Mouse (Mus musculus): Measurements from ENCODE around the gene Pcgf6. TPM values are rescaled to one million over a fixed set of nuclear protein-coding genes. Genes with fewer than 3 reads are reported as not detected.

The Pcgf6 gene
- 8.8 and 11.0 TPM in 2 replicates for polyA plus RNA-seq (2014; fragmentation: Nextera tagmentation; extraction: Ambion mirVana)

GRCm38 (mm10) chr19:47050271-47051032 is at the start of gene Pcgf6:
TSS of gene Pcgf6 (minus strand) at chr19:47050906.
- H3K4me2 ChIP-seq (ENCODE audit: low read length) = peak within 1 kb of the TSS; percentile 82
- H3K9me3 ChIP-seq (ENCODE audit: control insufficient read depth, low read length) = no peaks in the 10 kb centered on the region
- H3K27me3 ChIP-seq (ENCODE audit: control insufficient read depth, insufficient read depth, low read length) = no peaks in the 10 kb centered on the region
- H3K27ac ChIP-seq (replicated peaks in 1 of 2; ENCODE audit: control insufficient read depth in 1 of 2, insufficient read depth in 1 of 2, low read depth in 2 of 2, low read length in 2 of 2) = peak within 1 kb of the TSS; percentile 75 to 81
- peak; percentile 71 for ATAC-seq (ENCODE audit: insufficient number of reproducible peaks, insufficient read depth, low FRiP score, low read depth)
- H3K4me1 ChIP-seq (ENCODE audit: control insufficient read depth in 2 of 2, insufficient read depth in 2 of 2, low read length in 2 of 2) = peaks cover 4 to 10% of the 10 kb centered on the region in 2 experiments; a peak in 3 of 4 replicates
- WGBS = under 1% methylated on average over 75 of the region's 75 CpGs
- H3K9ac ChIP-seq (ENCODE audit: low read length) = peak within 1 kb of the TSS; percentile 88
- H3K4me3 ChIP-seq (ENCODE audit: control insufficient read depth in 1 of 2, insufficient read depth in 1 of 2, low read depth in 1 of 2, low read length in 2 of 2) = peak within 1 kb of the TSS; percentile 93 to 95
- peaks cover 28% of the 10 kb centered on the region for H3K36me3 ChIP-seq (ENCODE audit: control insufficient read depth, insufficient read depth, low read length)

- H3K27me3 ChIP-seq (ENCODE audit: control insufficient read depth, insufficient read depth, low read length) = no peaks in the 10 kb centered on the region
- peak; percentile 97 for ATAC-seq (ENCODE audit: insufficient number of reproducible peaks, insufficient read depth, low FRiP score, low read depth)
- peak within 1 kb of the TSS; percentile 87 for H3K4me2 ChIP-seq (ENCODE audit: low read length)
- peak within 1 kb of the TSS; percentile 76 to 90 for H3K4me3 ChIP-seq (ENCODE audit: control insufficient read depth in 1 of 2, insufficient read depth in 1 of 2, low read depth in 1 of 2, low read length in 2 of 2)
- peak within 1 kb of the TSS; percentile 82 to 92 for H3K27ac ChIP-seq (replicated peaks in 1 of 2; ENCODE audit: control insufficient read depth in 1 of 2, insufficient read depth in 1 of 2, low read depth in 2 of 2, low read length in 2 of 2)
- H3K4me1 ChIP-seq (ENCODE audit: control insufficient read depth in 2 of 2, insufficient read depth in 2 of 2, low read length in 2 of 2) = peaks cover 0 to 25% of the 10 kb centered on the region in 2 experiments; a peak in 2 of 4 replicates
- H3K36me3 ChIP-seq (ENCODE audit: control insufficient read depth, insufficient read depth, low read length) = peaks cover 51% of the 10 kb centered on the region
- H3K9ac ChIP-seq (ENCODE audit: low read length) = peak within 1 kb of the TSS; percentile 100
- WGBS = under 1% methylated on average over 56 of the region's 56 CpGs
- H3K9me3 ChIP-seq (ENCODE audit: control insufficient read depth, low read length) = no peaks in the 10 kb centered on the region
Observed at GRCm38 (mm10) chr19:47090550-47091156, 39.9 kb upstream of the Pcgf6 start, which contains the start of the genes Usmg5 and Pdcd11. TSS of gene Usmg5 (minus strand) at chr19:47090647. TSS of gene Pdcd11 (plus strand) at chr19:47090768.

DNA sequence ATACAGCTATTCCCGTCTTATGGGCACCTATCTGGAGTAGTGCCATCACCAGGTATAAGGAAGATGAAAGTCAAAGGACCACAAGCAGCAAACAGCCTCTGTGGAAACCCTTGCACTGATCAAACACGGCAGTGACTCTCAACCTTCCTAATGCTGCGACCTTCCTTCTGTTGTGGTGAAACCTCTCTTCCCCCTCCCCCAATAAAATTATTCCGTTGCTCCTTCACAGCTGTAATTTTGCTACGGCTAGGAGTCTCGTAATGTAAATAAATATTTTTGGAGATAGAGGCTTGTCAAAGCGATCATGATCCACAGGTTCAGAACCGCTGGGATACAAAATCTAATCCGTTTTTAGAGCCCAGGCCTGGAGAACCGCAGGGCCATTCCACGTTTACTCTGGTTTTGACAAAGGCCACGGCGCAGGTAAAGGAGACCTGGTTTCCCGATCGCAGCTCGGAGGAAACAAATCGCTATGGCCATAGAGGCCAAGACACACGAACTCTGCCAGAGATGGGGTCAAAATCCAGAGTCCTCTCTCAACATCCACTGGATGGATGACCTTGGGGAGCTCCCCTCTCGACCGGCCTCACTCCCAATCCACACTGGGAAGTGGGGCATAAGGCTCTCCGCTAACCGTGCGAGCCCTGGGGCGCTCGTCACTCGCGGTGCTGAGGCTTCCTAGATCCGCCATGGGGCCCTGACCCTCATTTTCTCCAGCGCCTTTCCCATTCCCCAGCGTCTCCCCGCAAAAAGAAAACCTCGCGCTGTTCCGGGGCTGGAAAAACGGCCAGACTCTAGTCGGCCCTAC is 39.2 kb upstream of the Pcgf6 start:
- Histone ChIP-seq H3K4me1 (ENCODE audit: control insufficient read depth in 2 of 2, insufficient read depth in 2 of 2, low read length in 2 of 2) (peaks cover 0 to 25% of the 10 kb centered on the region in 2 experiments; a peak in 2 of 4 replicates), H3K4me2 (ENCODE audit: low read length) (peak overlapping the region; percentile 82), H3K4me3 (ENCODE audit: control insufficient read depth in 1 of 2, insufficient read depth in 1 of 2, low read depth in 1 of 2, low read length in 2 of 2) (peak overlapping the region; percentile 76 to 90), H3K27ac (replicated peaks in 1 of 2; ENCODE audit: control insufficient read depth in 1 of 2, insufficient read depth in 1 of 2, low read depth in 2 of 2, low read length in 2 of 2) (peak overlapping the region; percentile 82 to 92), H3K27me3 (ENCODE audit: control insufficient read depth, insufficient read depth, low read length) (no peaks in the 10 kb centered on the region), H3K9ac (ENCODE audit: low read length) (peak overlapping the region; percentile 100), H3K36me3 (ENCODE audit: control insufficient read depth, insufficient read depth, low read length) (peaks cover 51% of the 10 kb centered on the region), H3K9me3 (ENCODE audit: control insufficient read depth, low read length) (no peaks in the 10 kb centered on the region)
- WGBS = under 1% methylated on average over 36 of the region's 36 CpGs
- peak; percentile 36; the same call in 1 of the 2 replicates for ATAC-seq (ENCODE audit: insufficient number of reproducible peaks, insufficient read depth, low FRiP score, low read depth)

- no peak for ATAC-seq (ENCODE audit: insufficient number of reproducible peaks, insufficient read depth, low FRiP score, low read depth)
- Histone ChIP-seq H3K9me3 (ENCODE audit: control insufficient read depth, low read length) (no peaks in the 10 kb centered on the region), H3K36me3 (ENCODE audit: control insufficient read depth, insufficient read depth, low read length) (peaks cover 51% of the 10 kb centered on the region), H3K9ac (ENCODE audit: low read length) (peak overlapping the region; percentile 21; the same call in 1 of the 2 replicates), H3K4me3 (ENCODE audit: control insufficient read depth in 1 of 2, insufficient read depth in 1 of 2, low read depth in 1 of 2, low read length in 2 of 2) (peak overlapping the region in 1 of 2 experiments; percentile 90; a peak in 1 of 4 replicates), H3K27me3 (ENCODE audit: control insufficient read depth, insufficient read depth, low read length) (no peaks in the 10 kb centered on the region), H3K4me1 (ENCODE audit: control insufficient read depth in 2 of 2, insufficient read depth in 2 of 2, low read length in 2 of 2) (peaks cover 0 to 25% of the 10 kb centered on the region in 2 experiments; a peak in 2 of 4 replicates), H3K27ac (replicated peaks in 1 of 2; ENCODE audit: control insufficient read depth in 1 of 2, insufficient read depth in 1 of 2, low read depth in 2 of 2, low read length in 2 of 2) (no peak overlapping the region), H3K4me2 (ENCODE audit: low read length) (peak overlapping the region; percentile 82)
- WGBS = 65% methylated on average over 3 of the region's 3 CpGs
Observed at GRCm38 (mm10) chr19:47088226-47088625, 37.5 kb upstream of the Pcgf6 start.

DNA sequence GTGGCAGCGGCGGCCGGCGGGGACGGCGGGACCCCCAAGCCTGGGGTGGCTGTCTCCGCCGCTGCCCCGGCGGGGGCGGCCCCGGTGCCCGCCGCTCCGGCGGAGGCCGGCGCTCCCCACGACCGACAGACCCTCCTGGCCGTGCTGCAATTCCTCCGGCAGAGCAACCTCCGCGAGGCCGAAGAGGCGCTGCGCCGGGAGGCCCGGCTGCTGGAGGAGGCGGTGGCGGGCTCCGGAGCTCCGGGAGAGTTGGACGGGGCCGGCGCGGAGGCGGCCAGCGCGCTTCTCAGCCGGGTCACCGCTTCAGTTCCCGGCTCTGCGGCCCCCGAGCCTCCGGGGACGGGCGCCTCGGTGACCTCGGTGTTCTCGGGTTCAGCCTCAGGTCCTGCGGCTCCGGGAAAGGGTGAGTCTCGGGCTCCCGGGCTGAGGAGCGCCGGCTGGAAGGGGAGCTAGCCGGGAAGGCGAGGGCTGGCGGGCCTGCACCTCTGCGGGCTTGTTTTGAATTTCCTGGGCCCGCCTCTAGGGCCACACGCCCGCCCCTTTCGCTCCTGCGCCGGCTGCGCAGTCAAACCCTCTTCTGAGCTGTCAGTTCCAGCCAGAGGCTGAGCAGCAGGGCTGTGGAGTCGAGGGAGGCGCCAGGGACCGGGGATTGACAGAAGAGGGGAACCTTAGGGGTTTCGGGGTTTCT is 17.4 kb upstream of the Pcgf6 start:
- Histone ChIP-seq H3K27me3 (ENCODE audit: control insufficient read depth, insufficient read depth, low read length) (no peaks in the 10 kb centered on the region), H3K4me3 (ENCODE audit: control insufficient read depth in 1 of 2, insufficient read depth in 1 of 2, low read depth in 1 of 2, low read length in 2 of 2) (peak overlapping the region; percentile 78 to 81), H3K4me2 (ENCODE audit: low read length) (peak overlapping the region; percentile 85), H3K36me3 (ENCODE audit: control insufficient read depth, insufficient read depth, low read length) (peaks cover 28% of the 10 kb centered on the region), H3K9ac (ENCODE audit: low read length) (peak overlapping the region; percentile 90), H3K9me3 (ENCODE audit: control insufficient read depth, low read length) (no peaks in the 10 kb centered on the region), H3K4me1 (ENCODE audit: control insufficient read depth in 2 of 2, insufficient read depth in 2 of 2, low read length in 2 of 2) (peaks cover 3 to 8% of the 10 kb centered on the region in 2 experiments), H3K27ac (replicated peaks in 1 of 2; ENCODE audit: control insufficient read depth in 1 of 2, insufficient read depth in 1 of 2, low read depth in 2 of 2, low read length in 2 of 2) (peak overlapping the region; percentile 71 to 84)
- under 1% methylated on average over 71 of the region's 72 CpGs for WGBS
- peak; percentile 89 for ATAC-seq (ENCODE audit: insufficient number of reproducible peaks, insufficient read depth, low FRiP score, low read depth)

DNA sequence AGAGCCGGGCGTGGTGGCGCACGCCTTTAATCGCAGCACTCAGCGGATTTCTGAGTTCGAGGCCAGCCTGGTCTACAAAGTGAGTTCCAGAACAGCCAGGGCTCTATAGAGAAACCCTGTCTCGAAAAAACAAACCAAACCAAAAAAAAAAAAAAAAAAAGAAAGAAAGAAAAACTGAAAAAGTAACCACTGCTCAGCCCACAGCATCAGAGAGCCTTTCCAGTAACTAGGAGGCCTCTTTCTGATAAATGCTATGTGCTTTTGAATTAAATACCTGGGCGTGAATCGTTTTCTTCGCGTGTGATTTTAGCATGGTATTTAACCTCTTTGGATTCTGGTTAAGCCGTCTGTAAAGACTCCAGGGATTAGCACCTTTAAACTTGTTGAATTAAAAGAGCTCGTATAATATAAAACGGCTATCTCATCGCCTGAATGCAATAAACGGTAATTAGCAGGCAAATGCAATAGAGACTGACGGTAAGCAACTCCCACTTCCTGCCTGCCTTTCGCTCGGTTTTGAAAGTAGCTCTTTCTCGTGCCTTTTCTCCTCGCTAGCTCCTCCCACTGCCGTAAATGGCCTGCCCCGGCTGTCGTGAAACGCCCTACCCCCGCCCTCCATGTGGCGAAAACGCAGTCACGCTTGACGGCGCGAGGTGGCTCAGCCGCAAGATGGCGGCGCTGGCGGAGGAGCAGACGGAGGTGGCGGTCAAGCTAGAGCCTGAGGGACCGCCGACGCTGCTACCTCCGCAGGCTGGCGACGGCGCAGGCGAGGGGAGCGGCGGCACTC is 16.6 kb upstream of the Pcgf6 start, which contains the start of gene Taf5:
Gene Taf5 (plus strand): TSS at position 651 of the 787 bp plus-strand sequence.
- 9% methylated on average over 49 of the region's 49 CpGs for WGBS
- Histone ChIP-seq H3K9ac (ENCODE audit: low read length) (peak within 1 kb of the TSS; percentile 90), H3K27ac (replicated peaks in 1 of 2; ENCODE audit: control insufficient read depth in 1 of 2, insufficient read depth in 1 of 2, low read depth in 2 of 2, low read length in 2 of 2) (peak within 1 kb of the TSS; percentile 71 to 84), H3K4me2 (ENCODE audit: low read length) (peak within 1 kb of the TSS; percentile 85), H3K27me3 (ENCODE audit: control insufficient read depth, insufficient read depth, low read length) (no peaks in the 10 kb centered on the region), H3K4me1 (ENCODE audit: control insufficient read depth in 2 of 2, insufficient read depth in 2 of 2, low read length in 2 of 2) (peaks cover 3 to 8% of the 10 kb centered on the region in 2 experiments), H3K36me3 (ENCODE audit: control insufficient read depth, insufficient read depth, low read length) (peaks cover 20% of the 10 kb centered on the region), H3K9me3 (ENCODE audit: control insufficient read depth, low read length) (no peaks in the 10 kb centered on the region), H3K4me3 (ENCODE audit: control insufficient read depth in 1 of 2, insufficient read depth in 1 of 2, low read depth in 1 of 2, low read length in 2 of 2) (peak within 1 kb of the TSS; percentile 78 to 81)
- ATAC-seq (ENCODE audit: insufficient number of reproducible peaks, insufficient read depth, low FRiP score, low read depth) = peak; percentile 67

Data from heart, embryonic 14.5 days (tissue).